8 mouse cellular contexts compared by ENCODE assay signal in genomic region chr4:149697506-149698196, GRCm38 (mm10). TPM values are rescaled to one million over a fixed set of nuclear protein-coding genes. Genes with fewer than 3 reads are reported as not detected.
DNase-seq lines count a peak whose midpoint lies in the region; ATAC-seq and TF ChIP-seq lines count a peak whose summit lies in the region.

No protein-coding gene starts in this region.

- H3K27me3 ChIP-seq in heart, adult 2 months (ENCODE audit: control insufficient read depth, insufficient read depth, low read length): no peaks in the 10 kb centered on the region
- peaks cover 15% of the 10 kb centered on the region for H3K27me3 ChIP-seq in hindbrain, embryonic 11.5 days (ENCODE audit: control insufficient read depth, insufficient read depth, low read length)
- H3K27me3 ChIP-seq in neural tube, embryonic 15.5 days (replicated peaks): peaks cover 23% of the 10 kb centered on the region

- H3K9ac ChIP-seq in heart, adult 2 months (ENCODE audit: low read depth, low read length): peak overlapping the region; percentile 80
- peak overlapping the region; percentile 55; the same call in 1 of the 2 replicates for H3K9ac ChIP-seq in hindbrain, embryonic 11.5 days (ENCODE audit: low read depth, low read length)
- H3K9ac ChIP-seq in neural tube, embryonic 15.5 days (replicated peaks): peak overlapping the region; percentile 53

- no peak for TF ChIP-seq CTCF in heart, adult 2 months (IDR thresholded peaks at IDR 0.05)
- no peak for TF ChIP-seq CTCF in lung, adult 2 months (IDR thresholded peaks at IDR 0.05; ENCODE audit: insufficient read depth, low read length)

- intact Hi-C loops in heart, adult 2 months (cut with DNase I): loop anchor here (1.0 kb wide), 1 partner anchor 13 kb away; no protein-coding TSS in a partner anchor
- intact Hi-C loops in heart, postnatal 10 days (cut with DNase I): no loop called here

- 25% methylated on average over 15 of the region's 15 CpGs for whole genome bisulfite sequencing in heart, adult 2 months
- 20% methylated on average over 15 of the region's 15 CpGs for WGBS in hindbrain, embryonic 11.5 days
- WGBS in lung, adult 2 months: 25% methylated on average over 15 of the region's 15 CpGs
- 30% methylated on average over 15 of the region's 15 CpGs for WGBS in neural tube, embryonic 15.5 days

- peak overlapping the region; percentile 64 for H3K4me2 ChIP-seq in hindbrain, embryonic 11.5 days (replicated peaks; ENCODE audit: low read depth, low read length)
- H3K4me2 ChIP-seq in neural tube, embryonic 15.5 days: peak overlapping the region; percentile 82

- peaks cover 5% of the 10 kb centered on the region for H3K4me1 ChIP-seq in heart, adult 2 months (ENCODE audit: control insufficient read depth, insufficient read depth, low read length)
- no peaks in the 10 kb centered on the region for H3K4me1 ChIP-seq in hindbrain, embryonic 11.5 days (replicated peaks; ENCODE audit: control insufficient read depth, insufficient read depth, low read length)
- H3K4me1 ChIP-seq in lung, adult 2 months (ENCODE audit: control insufficient read depth, insufficient read depth, low read length): peaks cover 4% of the 10 kb centered on the region
- peaks cover 22% of the 10 kb centered on the region for H3K4me1 ChIP-seq in neural tube, embryonic 15.5 days

- H3K79me2 ChIP-seq in heart, adult 2 months (replicated peaks; ENCODE audit: control insufficient read depth, insufficient read depth, low read length): no peaks in the 10 kb centered on the region

- peak; percentile 27; the same call in 1 of the 2 replicates for ATAC-seq in hindbrain, embryonic 11.5 days (ENCODE audit: low FRiP score)
- no peak for ATAC-seq in neural tube, embryonic 15.5 days (ENCODE audit: low FRiP score)

- H3K36me3 ChIP-seq in heart, adult 2 months (ENCODE audit: control insufficient read depth, insufficient read depth, low read length): no peaks in the 10 kb centered on the region
- no peaks in the 10 kb centered on the region for H3K36me3 ChIP-seq in hindbrain, embryonic 11.5 days (ENCODE audit: control insufficient read depth, insufficient read depth, low read length)
- H3K36me3 ChIP-seq in neural tube, embryonic 15.5 days: no peaks in the 10 kb centered on the region

- DNase-seq in heart, adult 2 months: no peak
- no peak for DNase-seq in heart, postnatal 10 days
- peak; percentile 24 for DNase-seq in brain, adult 2 months (ENCODE audit: low read depth, low spot score)
- no peak for DNase-seq in hindbrain, embryonic 11.5 days (ENCODE audit: low spot score)
- no peak for DNase-seq in lung, adult 2 months
- no peak for DNase-seq in layer of hippocampus, adult 9-11 months
- DNase-seq in adrenal gland, postnatal 10 days: no peak

- H3K9me3 ChIP-seq in hindbrain, embryonic 11.5 days (ENCODE audit: control insufficient read depth, low read length): no peaks in the 10 kb centered on the region
- H3K9me3 ChIP-seq in neural tube, embryonic 15.5 days (replicated peaks): no peaks in the 10 kb centered on the region

- TF ChIP-seq POLR2A in heart, adult 2 months (IDR thresholded peaks at IDR 0.05; ENCODE audit: insufficient read depth, low read depth, low read length): no peak
- TF ChIP-seq POLR2A in lung, adult 2 months (IDR thresholded peaks at IDR 0.05; ENCODE audit: borderline replicate concordance, extremely low read depth, low read depth, low read length): 0 out of 2 replicates have a peak, but pooled peaks have one; percentile 20

- peak overlapping the region; percentile 57 for H3K4me3 ChIP-seq in heart, adult 2 months
- peak overlapping the region; percentile 36 for H3K4me3 ChIP-seq in hindbrain, embryonic 11.5 days (ENCODE audit: low read depth, low read length)
- H3K4me3 ChIP-seq in lung, adult 2 months (replicated peaks; ENCODE audit: extremely low read depth, low read depth, low read length): peak overlapping the region; percentile 55
- peak overlapping the region; percentile 44 for H3K4me3 ChIP-seq in neural tube, embryonic 15.5 days (replicated peaks)

- H3K27ac ChIP-seq in heart, adult 2 months: peak overlapping the region; percentile 67
- no peak overlapping the region for H3K27ac ChIP-seq in hindbrain, embryonic 11.5 days (ENCODE audit: low read depth, low read length)
- no peak overlapping the region for H3K27ac ChIP-seq in neural tube, embryonic 15.5 days (replicated peaks)

- TF ChIP-seq EP300 in heart, adult 2 months (IDR thresholded peaks at IDR 0.05; ENCODE audit: insufficient read depth, low read depth, low read length): no peak

RNA-seq across cellular contexts. Expression of gene Pik3cd, which starts 4.7 kb away (rescaled TPM):
- 1 to 10 TPM; 3.4 to 4.2 TPM for total RNA-seq in heart, adult 2 months (2021)
- polyA plus RNA-seq in heart, adult 2 months (2012; rRNA removed): 3.6 and 4.7 TPM in 2 replicates
- total RNA-seq in heart, postnatal 10 days (2021): 1 to 10 TPM; 4.1 to 4.6 TPM
- 10.1 and 11.3 TPM in 2 replicates for polyA plus RNA-seq in hindbrain, embryonic 11.5 days (2014; fragmentation: Nextera tagmentation; extraction: Ambion mirVana)
- polyA plus RNA-seq in lung, adult 2 months (2012; rRNA removed): 14.6 and 19.3 TPM in 2 replicates
- 16.0 and 18.0 TPM in 2 replicates for polyA plus RNA-seq in neural tube, embryonic 15.5 days (2015; fragmentation: Nextera tagmentation; extraction: Ambion mirVana)
- 10 to 100 TPM in 1 of 2 experiments, 1 to 10 TPM in 1; 7.5 to 12.1 TPM for total RNA-seq in adrenal gland, postnatal 10 days (2021)

RNA-seq across cellular contexts. Expression of gene Tmem201, which starts 40.2 kb away (rescaled TPM):
- 10 to 100 TPM; 85.9 to 93.3 TPM for total RNA-seq in heart, adult 2 months (2021)
- 106 and 107 TPM in 2 replicates for polyA plus RNA-seq in heart, adult 2 months (2012; rRNA removed)
- total RNA-seq in heart, postnatal 10 days (2021): 10 to 100 TPM; 82.8 to 88.9 TPM
- 17.9 and 19.3 TPM in 2 replicates for polyA plus RNA-seq in hindbrain, embryonic 11.5 days (2014; fragmentation: Nextera tagmentation; extraction: Ambion mirVana)
- 34.0 TPM in 2 replicates for polyA plus RNA-seq in lung, adult 2 months (2012; rRNA removed)
- polyA plus RNA-seq in neural tube, embryonic 15.5 days (2015; fragmentation: Nextera tagmentation; extraction: Ambion mirVana): 45.2 and 48.5 TPM in 2 replicates
- total RNA-seq in adrenal gland, postnatal 10 days (2021): 10 to 100 TPM; 35.0 to 43.6 TPM
